Mouse (Mus musculus) liver, adult 2 months (tissue): ENCODE results near the gene Dhtkd1.

ENCODE experiments used
- CTCF ChIP-seq: fragments of 200-500 bp; IDR thresholded peaks from 2 replicates; pipeline ENCODE4 v1.5.1; 2011; ENCODE audit warnings: low read depth, low read length, control low read depth
- POLR2A ChIP-seq: fragments of 200-500 bp; IDR thresholded peaks from 2 replicates; pipeline ENCODE4 v1.6.1; 2011; ENCODE audit warnings: low read length, control low read depth; ENCODE audit not compliant: insufficient read depth; ENCODE audit errors: extremely low read depth

- TF ChIP-seq CTCF (no peak), POLR2A (no peak)
These were observed 2.7 kb downstream of the Dhtkd1 start for GRCm38 (mm10) chr2:5939911-5940310.
